Mouse (Mus musculus) kidney, embryonic 14.5 days (tissue): Measurements from ENCODE around the gene Olfr1489. TPM values are rescaled to one million over a fixed set of nuclear protein-coding genes. Genes with fewer than 3 reads are reported as not detected.
"Not testable (repeated sequence)": the region's sequence is repeated elsewhere in the genome, so short reads cannot be mapped to it uniquely, and the experiment has no call there.

Source experiments
- ATAC-seq: fragments of 200-750 bp; cut with Nextera tagmentation; 2 replicates; pipeline ENCODE4 v1.8.0; 2017; ENCODE audit warnings: moderate number of reproducible peaks, mild to moderate bottlenecking, moderate TSS enrichment, moderate library complexity; ENCODE audit not compliant: low FRiP score, low TSS enrichment
- H3K27ac ChIP-seq: fragments of 300-500 bp; sonication (generic); 2 replicates; pipeline ENCODE4 v1.5.1; 2014; ENCODE audit warnings: low read depth, mild to moderate bottlenecking, low read length, moderate library complexity, mixed read lengths
- H3K27me3 ChIP-seq: fragments of 300-500 bp; sonication (generic); 2 replicates; pipeline ENCODE4 v1.6.1; 2014; ENCODE audit warnings: mild to moderate bottlenecking, low read length; ENCODE audit not compliant: control insufficient read depth, insufficient read depth
- H3K36me3 ChIP-seq: fragments of 300-500 bp; sonication (generic); 2 replicates; pipeline ENCODE4 v1.6.1; 2014; ENCODE audit warnings: low read length, mixed read lengths; ENCODE audit not compliant: control insufficient read depth, insufficient read depth
- H3K4me1 ChIP-seq: fragments of 300-500 bp; sonication (generic); 2 replicates; pipeline ENCODE4 v1.6.1; 2014; ENCODE audit warnings: low read length, mixed read lengths; ENCODE audit not compliant: control insufficient read depth, insufficient read depth
- H3K4me2 ChIP-seq: fragments of 300-500 bp; sonication (generic); replicated peaks from 2 replicates; pipeline ENCODE4 v1.6.1; 2014; ENCODE audit warnings: low read depth, mild to moderate bottlenecking, low read length
- H3K4me3 ChIP-seq: fragments of 300-500 bp; sonication (generic); 2 replicates; pipeline ENCODE4 v1.5.1; 2014; ENCODE audit warnings: mild to moderate bottlenecking, low read length
- H3K9ac ChIP-seq: fragments of 300-500 bp; sonication (generic); 2 replicates; pipeline ENCODE4 v1.6.1; 2014; ENCODE audit warnings: low read depth, mild to moderate bottlenecking, low read length, moderate library complexity
- H3K9me3 ChIP-seq: fragments of 300-500 bp; sonication (generic); 2 replicates; pipeline ENCODE4 v1.6.1; 2016; ENCODE audit warnings: low read length; ENCODE audit not compliant: control insufficient read depth
- WGBS: fragments of 180-500 bp; shearing (Covaris S2); extraction: QIAGEN DNeasy Blood & Tissue Kit; methylation state at CpG from one replicate; pipeline ENCODE4 v1.1.7; 2014; 5-methylcytosine and 5-hydroxymethylcytosine counted together
- microRNA-seq: library from miRNA; unstranded; fragments of <30 nt; microRNA quantifications from one replicate; pipeline ENCODE4, GENCODE M21; 2016
- polyA plus RNA-seq: library from polyadenylated mRNA; unstranded; fragments of >200 nt; fragmentation: Nextera tagmentation; extraction: Ambion mirVana; gene quantifications from 2 replicates; pipeline ENCODE4 v1.2.1, GENCODE M21; 2014

Olfr1489 gene
- polyA plus RNA-seq, result not detected in 2 replicates

- no peak within 1 kb of the TSS for H3K4me3 ChIP-seq
- H3K4me2 ChIP-seq, result no peak within 1 kb of the TSS
- ATAC-seq, result no peak
- H3K27ac ChIP-seq, result no peak within 1 kb of the TSS
- H3K9me3 ChIP-seq, result peaks cover 4% of the 10 kb centered on the region; the same call in 1 of the 2 replicates
- WGBS, result 83% methylated on average over 1 of the region's 1 CpGs
- no peak within 1 kb of the TSS for H3K9ac ChIP-seq
- no peaks in the 10 kb centered on the region for H3K27me3 ChIP-seq
- H3K4me1 ChIP-seq, result no peaks in the 10 kb centered on the region
- no peaks in the 10 kb centered on the region for H3K36me3 ChIP-seq
These were observed at the start of gene Olfr1489 for GRCm38 (mm10) chr19:13631321-13631720. Gene Olfr1489 (plus strand): TSS chr19:13631621.

GRCm38 (mm10) chr19:13583211-13583610 lies 48.2 kb upstream of the Olfr1489 start, which contains the start of gene Olfr1484:
Gene Olfr1484 (plus strand): TSS chr19:13583511.
- no peak within 1 kb of the TSS for H3K27ac ChIP-seq
- 93% methylated on average over 1 of the region's 1 CpGs for WGBS
- H3K36me3 ChIP-seq, result no peaks in the 10 kb centered on the region
- no peak within 1 kb of the TSS for H3K9ac ChIP-seq
- no peak within 1 kb of the TSS for H3K4me2 ChIP-seq
- no peak within 1 kb of the TSS for H3K4me3 ChIP-seq
- ATAC-seq, result no peak
- no peaks in the 10 kb centered on the region for H3K4me1 ChIP-seq
- no peaks in the 10 kb centered on the region for H3K9me3 ChIP-seq
- H3K27me3 ChIP-seq, result no peaks in the 10 kb centered on the region

- not testable (repeated sequence) for H3K36me3 ChIP-seq, H3K4me3 ChIP-seq, H3K9ac ChIP-seq, H3K4me2 ChIP-seq, H3K27ac ChIP-seq, ATAC-seq, H3K9me3 ChIP-seq, H3K27me3 ChIP-seq, H3K4me1 ChIP-seq
- 95% methylated on average over 2 of the region's 2 CpGs for WGBS
These were observed 14.3 kb upstream of the Olfr1489 start, which contains the start of gene Olfr1487 for GRCm38 (mm10) chr19:13617075-13617474. Gene Olfr1487 (plus strand): TSS chr19:13617375.

GRCm38 (mm10) chr19:13650791-13651190 lies 19.4 kb downstream of the Olfr1489 start, which contains the start of gene Olfr1490:
Gene Olfr1490 (plus strand): TSS chr19:13651091.
- WGBS, result 81% methylated on average over 1 of the region's 1 CpGs
- no peak for ATAC-seq

More at GRCm38 (mm10) chr19:13650791-13651190, 19.4 kb downstream of the Olfr1489 start, which contains the start of gene Olfr1490:
- H3K9ac ChIP-seq, result no peak within 1 kb of the TSS
- no peak within 1 kb of the TSS for H3K27ac ChIP-seq
- no peaks in the 10 kb centered on the region for H3K9me3 ChIP-seq
- no peaks in the 10 kb centered on the region for H3K4me1 ChIP-seq
- H3K4me3 ChIP-seq, result no peak within 1 kb of the TSS
- no peaks in the 10 kb centered on the region for H3K27me3 ChIP-seq
- H3K36me3 ChIP-seq, result no peaks in the 10 kb centered on the region
- no peak within 1 kb of the TSS for H3K4me2 ChIP-seq

Small RNAs within 50 kb of the gene (microRNA-seq; reads per million reads assigned to microRNA genes)
- gene Gm22323 (not detected), gene Gm23931 (not detected)

Other genes with a start within 250 kb of the Olfr1489 start
- gene Olfr1469, start 223.8 kb upstream of the Olfr1489 start, polyA plus RNA-seq, result not detected in 2 replicates
- not detected in 2 replicates for gene Olfr1471, start 188.2 kb upstream of the Olfr1489 start, polyA plus RNA-seq
- not detected in 2 replicates for gene Olfr1472, start 175.5 kb upstream of the Olfr1489 start, polyA plus RNA-seq
- gene Olfr1474, start 162.1 kb upstream of the Olfr1489 start, polyA plus RNA-seq, result not detected in 2 replicates
- not detected in 2 replicates for gene Olfr1475, start 151.4 kb upstream of the Olfr1489 start, polyA plus RNA-seq
- gene Olfr1477, start 131.1 kb upstream of the Olfr1489 start, polyA plus RNA-seq, result not detected in 2 replicates
- gene Olfr1480, start 103.7 kb upstream of the Olfr1489 start, polyA plus RNA-seq, result not detected in 2 replicates
- not detected in 2 replicates for gene Olfr1484, start 48.1 kb upstream of the Olfr1489 start, polyA plus RNA-seq
- gene Olfr1487, start 14.2 kb upstream of the Olfr1489 start, polyA plus RNA-seq, result not detected in 2 replicates
- not detected in 2 replicates for gene Olfr1490, start 19.5 kb downstream of the Olfr1489 start, polyA plus RNA-seq
- gene Olfr1491, start 65.6 kb downstream of the Olfr1489 start, polyA plus RNA-seq, result not detected in 2 replicates
- gene Olfr1493-ps1, start 91.7 kb downstream of the Olfr1489 start, polyA plus RNA-seq, result not detected in 2 replicates
- gene Olfr1494, start 108.1 kb downstream of the Olfr1489 start, polyA plus RNA-seq, result not detected in 2 replicates
- not detected in 2 replicates for gene Olfr1495, start 133.0 kb downstream of the Olfr1489 start, polyA plus RNA-seq
- not detected in 2 replicates for gene Olfr1496, start 146.3 kb downstream of the Olfr1489 start, polyA plus RNA-seq
- gene Olfr1497, start 166.6 kb downstream of the Olfr1489 start, polyA plus RNA-seq, result not detected in 2 replicates
- not detected in 2 replicates for gene Olfr1499, start 187.8 kb downstream of the Olfr1489 start, polyA plus RNA-seq
- gene Olfr1500, start 198.9 kb downstream of the Olfr1489 start, polyA plus RNA-seq, result not detected in 2 replicates
- not detected in 2 replicates for gene Olfr1501, start 219.1 kb downstream of the Olfr1489 start, polyA plus RNA-seq
- gene Olfr1502, start 230.2 kb downstream of the Olfr1489 start, polyA plus RNA-seq, result not detected in 2 replicates